Mouse (Mus musculus) neutrophil, adult 5-6 weeks (primary cell): ENCODE results near the gene Nr2c2ap. TPM values are rescaled to one million over a fixed set of nuclear protein-coding genes. Genes with fewer than 3 reads are reported as not detected.

Experiments
- ATAC-seq: fragments of 151-379, 151-347 bp; 2 replicates; pipeline ENCODE4 v1.8.0; 2017; ENCODE audit warnings: mild to moderate bottlenecking, moderate TSS enrichment; ENCODE audit not compliant: insufficient number of reproducible peaks, poor library complexity, low FRiP score, severe bottlenecking; ENCODE audit errors: extremely low read depth
- total RNA-seq: library from RNA; stranded (forward); fragments of 200-1000 nt; gene quantifications from 2 replicates; pipeline ENCODE4 v1.2.3, GENCODE M21; 2017

Nr2c2ap gene
- total RNA-seq, 1 experiment from 2014 or later = 5.2 TPM

GRCm38 (mm10) chr8:70157240-70157800 is 26.2 kb downstream of the Nr2c2ap start:
- no peak for ATAC-seq

DNA sequence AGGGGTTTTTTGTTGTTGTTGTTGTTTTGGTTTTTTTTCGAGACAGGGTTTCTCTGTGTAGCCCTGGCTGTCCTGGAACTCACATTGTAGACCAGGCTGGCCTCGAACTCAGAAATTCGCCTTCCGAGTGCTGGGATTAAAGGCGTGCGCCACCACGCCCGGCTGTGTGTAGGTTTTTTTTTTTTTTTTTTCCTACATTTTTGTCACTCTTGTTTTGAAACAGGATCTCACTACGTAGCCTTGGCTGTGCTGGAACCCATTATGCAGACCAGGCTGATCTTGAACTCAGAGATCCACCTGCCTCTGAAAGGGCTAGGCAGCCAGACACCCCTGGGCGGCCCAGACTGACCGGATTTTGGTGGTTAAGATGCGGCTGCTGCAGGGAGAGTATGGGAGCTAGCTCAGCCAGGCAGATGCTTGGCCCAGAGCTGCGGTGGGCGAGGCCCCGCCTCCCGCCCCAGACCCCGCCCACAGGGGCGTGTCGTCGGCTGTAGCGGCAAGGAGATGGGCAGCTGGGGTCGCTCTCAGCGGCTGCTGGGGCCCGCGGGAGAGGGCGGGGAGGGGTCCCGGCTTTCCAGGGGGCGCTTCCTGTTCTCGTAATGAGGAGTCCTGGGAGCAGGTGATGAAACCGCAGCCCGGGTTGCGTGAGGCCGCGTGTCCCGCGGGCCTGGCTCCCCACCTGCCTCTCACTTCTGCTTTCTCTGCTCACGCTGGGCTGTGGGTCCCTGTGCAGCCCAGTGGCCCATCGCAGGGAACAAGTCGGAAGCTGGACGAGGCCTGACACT is 27.1 kb downstream of the Nr2c2ap start:
- ATAC-seq = peak; percentile 59

- no peak for ATAC-seq
Measured at GRCm38 (mm10) chr8:70159211-70159610, 28.1 kb downstream of the Nr2c2ap start.

- peak; percentile 61 for ATAC-seq
Measured at GRCm38 (mm10) chr8:70160015-70160414, 28.9 kb downstream of the Nr2c2ap start.

DNA sequence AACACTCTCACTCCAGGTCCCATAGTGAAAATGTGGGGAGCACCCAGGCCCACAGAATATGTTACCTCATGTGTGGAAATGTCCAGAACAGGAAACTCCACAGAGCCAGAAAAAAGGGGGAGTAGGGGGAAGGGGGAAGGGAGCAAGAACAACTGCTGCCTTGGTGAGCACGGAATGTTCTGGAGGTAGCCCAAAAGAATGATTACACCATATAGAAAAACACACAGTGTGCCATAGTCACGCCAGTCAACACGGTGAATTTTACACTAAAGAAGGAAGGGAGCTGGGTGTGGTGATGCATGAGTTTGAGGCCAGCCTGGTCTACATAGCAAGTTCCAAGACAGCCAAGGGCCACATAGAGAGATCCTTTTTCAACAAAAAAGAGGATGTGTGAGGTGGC is 32.2 kb downstream of the Nr2c2ap start:
- no peak for ATAC-seq

- peak; percentile 78 for ATAC-seq
Measured at GRCm38 (mm10) chr8:70166504-70167110, 35.5 kb downstream of the Nr2c2ap start.

DNA sequence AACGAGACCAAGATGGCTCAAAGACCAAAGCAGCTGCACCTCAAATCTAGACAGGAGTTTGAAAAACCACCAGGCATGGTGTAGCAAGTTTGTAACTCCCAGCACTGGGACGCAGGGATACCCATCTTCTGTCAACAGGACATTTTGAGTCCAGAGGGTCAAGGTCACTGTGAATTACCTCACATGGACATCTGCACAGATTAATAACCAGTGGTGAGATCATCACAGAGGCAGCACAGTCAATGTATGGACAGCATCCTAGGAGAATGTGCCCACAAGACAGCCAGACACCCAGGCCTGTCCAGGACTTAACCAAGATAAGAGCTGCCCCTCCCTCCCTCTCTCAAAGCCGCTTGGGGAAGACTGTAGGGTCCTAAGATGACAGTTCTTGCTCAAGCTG is 39.0 kb downstream of the Nr2c2ap start:
- ATAC-seq = no peak

GRCm38 (mm10) chr8:70170748-70171147 is 39.6 kb downstream of the Nr2c2ap start:
- ATAC-seq = no peak

DNA sequence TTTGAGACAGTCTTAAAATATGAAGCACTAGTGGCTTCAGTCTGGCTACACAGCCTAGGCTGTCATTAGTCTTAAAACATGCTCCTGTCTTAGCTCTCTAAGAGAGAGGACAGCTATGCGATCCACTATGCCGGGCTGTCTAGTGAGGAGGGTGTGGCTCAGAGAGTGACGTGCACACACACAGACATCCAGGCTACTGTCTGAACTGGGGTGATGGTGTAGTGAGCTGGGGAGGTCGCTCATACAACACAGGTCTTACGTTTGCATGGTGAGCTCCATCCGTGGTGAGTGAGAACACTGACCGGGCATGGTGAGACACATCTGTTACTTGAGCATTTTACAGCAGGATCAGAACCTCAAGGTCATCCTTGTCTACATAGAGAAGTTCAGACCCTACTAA is 40.1 kb downstream of the Nr2c2ap start:
- no peak for ATAC-seq

GRCm38 (mm10) chr8:70172043-70172681 is 41.0 kb downstream of the Nr2c2ap start, which contains the start of gene Tmem161a:
Tmem161a (plus strand) TSS chr8:70172356.
- peak; percentile 95 for ATAC-seq

- no peak for ATAC-seq
Measured at GRCm38 (mm10) chr8:70173320-70173719, 42.2 kb downstream of the Nr2c2ap start.

DNA sequence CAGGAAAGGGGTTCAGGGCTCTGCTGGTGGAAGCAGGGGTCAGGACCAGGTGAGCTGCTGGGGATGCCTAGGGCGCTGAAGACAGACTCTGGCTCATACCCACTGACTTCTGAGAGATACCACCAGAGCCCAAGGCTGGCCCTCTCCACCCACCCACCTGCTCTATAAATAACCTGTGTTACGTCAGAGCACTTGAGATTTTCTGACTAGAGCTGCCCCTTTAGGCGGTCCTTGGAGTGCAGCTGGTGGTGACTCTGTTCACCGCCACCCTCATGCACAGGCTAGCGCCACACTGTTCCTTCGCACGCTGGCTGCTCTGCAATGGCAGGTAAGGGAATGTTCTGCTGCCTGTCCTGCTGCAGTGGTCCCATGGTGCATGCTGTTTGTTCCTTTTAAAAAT is 42.9 kb downstream of the Nr2c2ap start:
- no peak for ATAC-seq

DNA sequence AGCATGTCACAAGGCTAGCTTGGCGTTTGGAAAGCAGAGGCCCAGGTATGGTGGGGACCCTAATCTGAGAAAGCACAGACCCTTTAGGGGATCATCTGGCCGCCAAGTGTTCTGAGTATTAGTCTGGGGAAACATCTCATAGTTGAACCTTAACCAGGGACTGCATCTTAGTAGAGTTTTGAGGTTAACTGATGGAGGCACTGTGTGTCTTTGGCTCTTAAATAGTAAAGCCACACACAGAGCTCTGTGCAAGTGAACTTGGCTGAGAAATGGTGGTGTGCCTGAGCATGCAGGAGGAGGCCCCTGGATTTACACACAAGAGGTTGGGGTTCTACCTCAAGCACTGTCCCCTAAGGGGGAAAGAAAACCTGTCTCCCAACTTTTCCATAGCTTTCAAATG is 47.1 kb downstream of the Nr2c2ap start:
- no peak for ATAC-seq

DNA sequence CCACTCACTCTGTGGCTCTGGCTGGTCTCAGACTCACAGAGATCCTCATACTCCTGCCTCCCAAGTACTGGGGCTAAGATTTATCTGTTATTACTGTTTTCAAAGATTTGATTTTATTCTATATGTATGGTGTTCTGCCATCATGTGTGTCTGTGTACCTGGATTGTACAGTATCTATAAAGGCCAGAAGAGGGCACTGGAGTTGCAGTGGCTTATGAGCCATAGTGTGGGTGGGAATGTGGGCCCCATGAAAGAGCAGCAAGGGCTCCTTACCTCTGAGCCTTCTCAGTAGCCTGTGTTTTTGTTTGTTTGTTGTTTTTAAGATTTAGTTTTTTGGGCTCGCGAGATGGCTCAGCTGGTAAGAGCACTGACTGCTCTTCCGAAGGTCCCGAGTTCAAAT is 47.9 kb downstream of the Nr2c2ap start:
- no peak for ATAC-seq

DNA sequence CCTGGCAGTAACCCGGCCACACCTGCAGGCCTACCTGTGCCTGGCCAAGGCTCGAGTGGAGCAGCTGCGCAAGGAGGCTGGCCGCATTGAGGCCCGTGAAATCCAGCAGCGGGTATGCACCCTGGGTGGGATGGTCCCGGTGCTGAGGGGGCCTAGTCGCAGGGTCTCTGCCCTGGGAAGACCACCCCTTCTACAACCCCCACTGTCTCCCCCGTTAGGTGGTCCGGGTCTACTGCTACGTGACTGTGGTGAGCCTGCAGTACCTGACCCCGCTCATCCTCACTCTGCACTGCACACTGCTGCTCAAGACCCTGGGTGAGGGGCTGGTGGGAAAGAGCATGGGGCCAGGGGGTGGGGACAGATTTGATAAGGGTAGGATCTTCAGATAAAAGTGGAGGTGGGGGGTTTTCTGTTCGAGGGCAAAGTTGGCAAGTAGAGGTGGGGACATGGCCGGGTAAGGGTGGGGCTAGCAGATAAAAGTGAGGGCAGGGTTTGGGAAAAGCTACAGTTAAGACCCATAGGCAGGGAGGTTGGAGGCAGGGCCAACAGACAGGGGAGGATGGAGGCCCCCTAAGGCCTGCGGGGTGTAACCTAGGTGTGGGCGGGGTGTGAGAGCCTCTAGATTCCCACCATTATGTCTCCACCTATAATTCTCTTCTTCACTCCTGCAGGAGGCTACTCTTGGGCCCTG is 50.2 kb downstream of the Nr2c2ap start:
- ATAC-seq = no peak

GRCm38 (mm10) chr8:70181903-70182252 is 50.7 kb downstream of the Nr2c2ap start:
- no peak for ATAC-seq

GRCm38 (mm10) chr8:70183194-70183593 is 52.1 kb downstream of the Nr2c2ap start:
- no peak for ATAC-seq
